ENCODE assay signal across 10 mouse cellular contexts in genomic region chr7:27608130-27608529, GRCm38 (mm10). TPM values are rescaled to one million over a fixed set of nuclear protein-coding genes. Genes with fewer than 3 reads are reported as not detected.
DNase-seq lines count a peak whose midpoint lies in the region; ATAC-seq and TF ChIP-seq lines count a peak whose summit lies in the region.
"Had no signal": no experiment of that assay in that cellular context is flagged by ENCODE, and none has a peak within 500 bp of the region (broad histone marks: within the 10 kb centered on the region; RNA-seq: fewer than 3 reads in every experiment).

No protein-coding gene starts in this region.

- WGBS in embryonic facial prominence, embryonic 15.5 days, result 78% methylated on average over 3 of the region's 3 CpGs
- WGBS in embryonic facial prominence, embryonic 10.5 days, result 88% methylated on average over 3 of the region's 3 CpGs
- 86% methylated on average over 3 of the region's 3 CpGs for WGBS in hindbrain, embryonic 15.5 days
- 88% methylated on average over 3 of the region's 3 CpGs for WGBS in hindbrain, embryonic 12.5 days

- H3K4me2 ChIP-seq in embryonic facial prominence, embryonic 15.5 days (replicated peaks), result no peak overlapping the region
- H3K4me2 ChIP-seq in hindbrain, embryonic 15.5 days, result no peak overlapping the region
- H3K4me2 ChIP-seq in hindbrain, embryonic 12.5 days (replicated peaks), result no peak overlapping the region
- H3K4me2 ChIP-seq: midbrain, embryonic 12.5 days had no signal

- no peak for TF ChIP-seq POLR2A in testis, adult 2 months (IDR thresholded peaks at IDR 0.05; ENCODE audit: control insufficient read depth, low read depth, low read length)

- TF ChIP-seq CTCF in testis, adult 2 months (IDR thresholded peaks at IDR 0.05; ENCODE audit: control insufficient read depth, insufficient read depth, insufficient replicate concordance, low read depth, low read length), result no peak

- H3K4me1 ChIP-seq in embryonic facial prominence, embryonic 15.5 days, result peaks cover 35% of the 10 kb centered on the region
- peaks cover 37% of the 10 kb centered on the region for H3K4me1 ChIP-seq in embryonic facial prominence, embryonic 10.5 days
- peaks cover 57% of the 10 kb centered on the region for H3K4me1 ChIP-seq in hindbrain, embryonic 15.5 days (replicated peaks)
- H3K4me1 ChIP-seq in hindbrain, embryonic 12.5 days, result peaks cover 48% of the 10 kb centered on the region
- H3K4me1 ChIP-seq in testis, adult 2 months (ENCODE audit: control insufficient read depth, insufficient read depth, low read length), result peaks cover 16% of the 10 kb centered on the region

- ATAC-seq in embryonic facial prominence, embryonic 15.5 days (ENCODE audit: insufficient number of reproducible peaks, low FRiP score, low TSS enrichment, low read depth), result no peak
- no peak for ATAC-seq in hindbrain, embryonic 15.5 days (ENCODE audit: low FRiP score, low read depth)
- no peak for ATAC-seq in hindbrain, embryonic 12.5 days (ENCODE audit: low FRiP score)

- no peak overlapping the region for H3K4me3 ChIP-seq in embryonic facial prominence, embryonic 15.5 days (replicated peaks)
- no peak overlapping the region for H3K4me3 ChIP-seq in embryonic facial prominence, embryonic 10.5 days
- H3K4me3 ChIP-seq in hindbrain, embryonic 15.5 days, result no peak overlapping the region
- no peak overlapping the region for H3K4me3 ChIP-seq in hindbrain, embryonic 12.5 days
- no peak overlapping the region for H3K4me3 ChIP-seq in testis, adult 2 months (ENCODE audit: control insufficient read depth, low read depth, low read length)
- H3K4me3 ChIP-seq: midbrain, embryonic 12.5 days had no signal

- H3K9me3 ChIP-seq in embryonic facial prominence, embryonic 15.5 days (replicated peaks), result no peaks in the 10 kb centered on the region
- H3K9me3 ChIP-seq in embryonic facial prominence, embryonic 10.5 days, result no peaks in the 10 kb centered on the region
- no peaks in the 10 kb centered on the region for H3K9me3 ChIP-seq in hindbrain, embryonic 15.5 days
- no peaks in the 10 kb centered on the region for H3K9me3 ChIP-seq in hindbrain, embryonic 12.5 days (replicated peaks)
- H3K9me3 ChIP-seq: midbrain, embryonic 12.5 days had no signal

- peak overlapping the region; percentile 48 for H3K27ac ChIP-seq in embryonic facial prominence, embryonic 15.5 days (replicated peaks)
- no peak overlapping the region; the same call in 1 of the 2 replicates for H3K27ac ChIP-seq in embryonic facial prominence, embryonic 10.5 days (replicated peaks)
- H3K27ac ChIP-seq in hindbrain, embryonic 15.5 days (replicated peaks), result 0 out of 2 replicates have a peak overlapping the region, but pooled peaks have one; percentile 62
- H3K27ac ChIP-seq in hindbrain, embryonic 12.5 days, result no peak overlapping the region
- peak overlapping the region; percentile 69 for H3K27ac ChIP-seq in testis, adult 2 months (ENCODE audit: control insufficient read depth, insufficient read depth, low read depth, low read length)
- H3K27ac ChIP-seq: midbrain, embryonic 12.5 days had no signal

- H3K36me3 ChIP-seq in embryonic facial prominence, embryonic 15.5 days, result peaks cover 18% of the 10 kb centered on the region
- H3K36me3 ChIP-seq in embryonic facial prominence, embryonic 10.5 days (replicated peaks), result peaks cover 49% of the 10 kb centered on the region
- H3K36me3 ChIP-seq in hindbrain, embryonic 15.5 days, result peaks cover 14% of the 10 kb centered on the region; the same call in 1 of the 2 replicates
- peaks cover 22% of the 10 kb centered on the region for H3K36me3 ChIP-seq in hindbrain, embryonic 12.5 days
- peaks cover 2% of the 10 kb centered on the region; the same call in 1 of the 2 replicates for H3K36me3 ChIP-seq in testis, adult 2 months (ENCODE audit: control insufficient read depth, insufficient read depth, low read length)

- no peaks in the 10 kb centered on the region for H3K27me3 ChIP-seq in embryonic facial prominence, embryonic 15.5 days
- no peaks in the 10 kb centered on the region for H3K27me3 ChIP-seq in embryonic facial prominence, embryonic 10.5 days (replicated peaks; ENCODE audit: low read depth, poor library complexity, severe bottlenecking)
- H3K27me3 ChIP-seq in hindbrain, embryonic 15.5 days, result no peaks in the 10 kb centered on the region
- H3K27me3 ChIP-seq in hindbrain, embryonic 12.5 days, result no peaks in the 10 kb centered on the region
- no peaks in the 10 kb centered on the region for H3K27me3 ChIP-seq in testis, adult 2 months (ENCODE audit: control insufficient read depth, insufficient read depth, low read length)
- H3K27me3 ChIP-seq: midbrain, embryonic 12.5 days had no signal

- no peak for DNase-seq in embryonic facial prominence, embryonic 10.5 days (ENCODE audit: low spot score)
- DNase-seq in testis, postnatal 14 days (ENCODE audit: low spot score), result no peak
- no peak for DNase-seq in urinary bladder, postnatal 14 days (ENCODE audit: low spot score)
- no peak for DNase-seq in lung, postnatal 25 days (ENCODE audit: low spot score)

- H3K9ac ChIP-seq in embryonic facial prominence, embryonic 15.5 days, result no peak overlapping the region
- H3K9ac ChIP-seq in hindbrain, embryonic 15.5 days, result no peak overlapping the region
- H3K9ac ChIP-seq in hindbrain, embryonic 12.5 days, result no peak overlapping the region
- H3K9ac ChIP-seq: midbrain, embryonic 12.5 days had no signal

RNA-seq across cellular contexts. Expression of gene Akt2, which starts 16.8 kb away (rescaled TPM):
- polyA plus RNA-seq in embryonic facial prominence, embryonic 15.5 days (2015; fragmentation: Nextera tagmentation; extraction: Ambion mirVana), result 114 and 117 TPM in 2 replicates
- polyA plus RNA-seq in embryonic facial prominence, embryonic 10.5 days (2016; fragmentation: Nextera tagmentation; extraction: Ambion mirVana), result 95.3 and 101 TPM in 2 replicates
- polyA plus RNA-seq in hindbrain, embryonic 15.5 days (2015; fragmentation: Nextera tagmentation; extraction: Ambion mirVana), result 66.3 and 74.2 TPM in 2 replicates
- 85.0 and 90.5 TPM in 2 replicates for polyA plus RNA-seq in hindbrain, embryonic 12.5 days (2016; fragmentation: Nextera tagmentation; extraction: Ambion mirVana)
- 54.9 and 58.7 TPM in 2 replicates for polyA plus RNA-seq in testis, adult 2 months (2012; rRNA removed)

RNA-seq across cellular contexts. Expression of gene Ttc9b, which starts 45.6 kb away (rescaled TPM):
- 0.60 and 1.3 TPM in 2 replicates for polyA plus RNA-seq in embryonic facial prominence, embryonic 15.5 days (2015; fragmentation: Nextera tagmentation; extraction: Ambion mirVana)
- 1.6 and 1.9 TPM in 2 replicates for polyA plus RNA-seq in embryonic facial prominence, embryonic 10.5 days (2016; fragmentation: Nextera tagmentation; extraction: Ambion mirVana)
- 80.0 and 88.8 TPM in 2 replicates for polyA plus RNA-seq in hindbrain, embryonic 15.5 days (2015; fragmentation: Nextera tagmentation; extraction: Ambion mirVana)
- polyA plus RNA-seq in hindbrain, embryonic 12.5 days (2016; fragmentation: Nextera tagmentation; extraction: Ambion mirVana), result 19.7 and 20.4 TPM in 2 replicates
- polyA plus RNA-seq in testis, adult 2 months (2012; rRNA removed), result 0.29 and 0.51 TPM in 2 replicates
- polyA plus RNA-seq: liver, embryonic 16.5 days had no signal

RNA-seq across cellular contexts. Expression of gene 2310022A10Rik, which starts 55.1 kb away (rescaled TPM):
- polyA plus RNA-seq in embryonic facial prominence, embryonic 15.5 days (2015; fragmentation: Nextera tagmentation; extraction: Ambion mirVana), result 36.4 and 38.0 TPM in 2 replicates
- polyA plus RNA-seq in embryonic facial prominence, embryonic 10.5 days (2016; fragmentation: Nextera tagmentation; extraction: Ambion mirVana), result 40.8 and 41.1 TPM in 2 replicates
- polyA plus RNA-seq in hindbrain, embryonic 15.5 days (2015; fragmentation: Nextera tagmentation; extraction: Ambion mirVana), result 32.0 and 36.6 TPM in 2 replicates
- polyA plus RNA-seq in hindbrain, embryonic 12.5 days (2016; fragmentation: Nextera tagmentation; extraction: Ambion mirVana), result 35.0 and 35.4 TPM in 2 replicates
- 27.6 and 28.1 TPM in 2 replicates for polyA plus RNA-seq in testis, adult 2 months (2012; rRNA removed)

RNA-seq across cellular contexts. Expression of gene Pld3, which starts 55.1 kb away (rescaled TPM):
- 121 and 122 TPM in 2 replicates for polyA plus RNA-seq in embryonic facial prominence, embryonic 15.5 days (2015; fragmentation: Nextera tagmentation; extraction: Ambion mirVana)
- polyA plus RNA-seq in embryonic facial prominence, embryonic 10.5 days (2016; fragmentation: Nextera tagmentation; extraction: Ambion mirVana), result 40.5 and 41.4 TPM in 2 replicates
- 189 TPM in 2 replicates for polyA plus RNA-seq in hindbrain, embryonic 15.5 days (2015; fragmentation: Nextera tagmentation; extraction: Ambion mirVana)
- 93.9 and 104 TPM in 2 replicates for polyA plus RNA-seq in hindbrain, embryonic 12.5 days (2016; fragmentation: Nextera tagmentation; extraction: Ambion mirVana)
- polyA plus RNA-seq in testis, adult 2 months (2012; rRNA removed), result 121 and 130 TPM in 2 replicates

Comparison
In these comparisons a context has a peak if more than half of its experiments do, and no peak if none do; other contexts are left out.
1. H3K27ac ChIP-seq: peak in embryonic facial prominence, embryonic 15.5 days (single experiment), hindbrain, embryonic 15.5 days (single experiment) and testis, adult 2 months (single experiment); none in embryonic facial prominence, embryonic 10.5 days (single experiment) and hindbrain, embryonic 12.5 days (single experiment).